ENCODE assay signal across 1 mouse cellular context in genomic region chr11:103101866-103102501, GRCm38 (mm10).
TF ChIP-seq lines count a peak whose summit lies in the region.

No protein-coding gene starts in this region.

TF ChIP-seq in CH12.LX, 34 proteins besides CTCF, POLR2A, EP300 and RAD21 (continued from another document):
- TF ChIP-seq MAX (IDR thresholded peaks at IDR 0.05; ENCODE audit: low read length) (peak; percentile 94), ZMIZ1 (IDR thresholded peaks at IDR 0.05; ENCODE audit: low read depth, low read length) (no peak), ETS1 (conservative IDR thresholded peaks at IDR 0.05; ENCODE audit: low read depth, low read length) (peak; percentile 49; the same call in 1 of the 2 replicates), BHLHE40 (IDR thresholded peaks at IDR 0.05; ENCODE audit: low read depth, low read length) (peak; percentile 89), JUN (IDR thresholded peaks at IDR 0.05; ENCODE audit: insufficient read depth, low read depth, low read length) (peak; percentile 60; the same call in 1 of the 2 replicates), ZC3H11A (IDR thresholded peaks at IDR 0.05; ENCODE audit: low read depth, low read length) (no peak), SIN3A (IDR thresholded peaks at IDR 0.05; ENCODE audit: low read length) (peak; percentile 58; the same call in 1 of the 2 replicates), NRF1 (IDR thresholded peaks at IDR 0.05; ENCODE audit: low read depth, low read length) (peak; percentile 55; the same call in 1 of the 2 replicates), JUND (conservative IDR thresholded peaks at IDR 0.05; ENCODE audit: low read depth, low read length) (peak; percentile 79), IRF4 (IDR thresholded peaks at IDR 0.05; ENCODE audit: low read depth, low read length) (peak; percentile 60; the same call in 1 of the 2 replicates), MAFK (IDR thresholded peaks at IDR 0.05; ENCODE audit: insufficient replicate concordance, low read length) (peak; percentile 20; the same call in 1 of the 2 replicates), MXI1 (IDR thresholded peaks at IDR 0.05; ENCODE audit: low read depth, low read length) (peak; percentile 91), ELF1 (IDR thresholded peaks at IDR 0.05; ENCODE audit: low read depth, low read length) (peak; percentile 31; the same call in 1 of the 2 replicates)
